9 mouse cellular contexts compared by ENCODE assay signal in the genomic region with DNA sequence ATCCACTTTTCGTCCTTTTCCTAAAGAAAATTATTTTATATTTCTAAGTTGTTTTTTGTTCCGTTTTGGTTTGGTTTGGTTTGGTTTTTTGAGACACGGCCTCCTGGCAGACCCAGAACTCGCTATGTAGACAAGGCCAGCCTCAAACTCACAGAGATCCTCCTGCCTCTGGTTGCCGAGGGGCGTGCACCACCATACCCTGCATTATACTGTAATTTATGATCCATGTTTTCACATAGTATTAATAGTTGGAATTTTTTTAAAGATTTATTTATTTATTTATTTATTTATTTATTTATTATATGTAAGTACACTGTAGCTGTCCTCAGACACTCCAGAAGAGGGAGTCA. TPM values are rescaled to one million over a fixed set of nuclear protein-coding genes. Genes with fewer than 3 reads are reported as not detected.
DNase-seq lines count a peak whose midpoint lies in the region; ATAC-seq and TF ChIP-seq lines count a peak whose summit lies in the region.
"Had no signal": no experiment of that assay in that cellular context is flagged by ENCODE, and none has a peak within 500 bp of the region (broad histone marks: within the 10 kb centered on the region; RNA-seq: fewer than 3 reads in every experiment).

No protein-coding gene starts in this region.

- 17% methylated on average over 6 of the region's 6 CpGs for WGBS in kidney, embryonic 14.5 days
- WGBS in hindbrain, postnatal 0 days: 13% methylated on average over 6 of the region's 6 CpGs
- 18% methylated on average over 6 of the region's 6 CpGs for WGBS in midbrain, postnatal 0 days

- peaks cover 7% of the 10 kb centered on the region; the same call in 1 of the 2 replicates for H3K4me1 ChIP-seq in kidney, embryonic 14.5 days (ENCODE audit: control insufficient read depth, insufficient read depth, low read length)
- H3K4me1 ChIP-seq in hindbrain, postnatal 0 days (ENCODE audit: insufficient read depth, low read length): no peaks in the 10 kb centered on the region; the same call in 1 of the 2 replicates
- H3K4me1 ChIP-seq in midbrain, postnatal 0 days (ENCODE audit: insufficient read depth, low read length): 0 out of 2 replicates have a peak, but pooled peaks cover 5% of the 10 kb centered on the region

- H3K9ac ChIP-seq in kidney, embryonic 14.5 days (ENCODE audit: low read depth, low read length): peak overlapping the region; percentile 35; the same call in 1 of the 2 replicates
- H3K9ac ChIP-seq in hindbrain, postnatal 0 days (replicated peaks; ENCODE audit: low read length): peak overlapping the region; percentile 65
- 0 out of 2 replicates have a peak overlapping the region, but pooled peaks have one; percentile 85 for H3K9ac ChIP-seq in midbrain, postnatal 0 days (replicated peaks; ENCODE audit: low read length, poor library complexity, severe bottlenecking)

- no peaks in the 10 kb centered on the region for H3K27me3 ChIP-seq in kidney, embryonic 14.5 days (ENCODE audit: control insufficient read depth, insufficient read depth, low read length)
- no peaks in the 10 kb centered on the region for H3K27me3 ChIP-seq in hindbrain, postnatal 0 days (ENCODE audit: insufficient read depth, low read length)
- no peaks in the 10 kb centered on the region for H3K27me3 ChIP-seq in midbrain, postnatal 0 days (ENCODE audit: insufficient read depth, low read length)

- peak overlapping the region; percentile 81 for H3K4me2 ChIP-seq in kidney, embryonic 14.5 days (replicated peaks; ENCODE audit: low read depth, low read length)
- H3K4me2 ChIP-seq in hindbrain, postnatal 0 days (ENCODE audit: low read depth, low read length): peak overlapping the region; percentile 73
- peak overlapping the region; percentile 79 for H3K4me2 ChIP-seq in midbrain, postnatal 0 days (ENCODE audit: low read depth, low read length, poor library complexity, severe bottlenecking)

- no peak for TF ChIP-seq CTCF in hindbrain, postnatal 0 days (IDR thresholded peaks at IDR 0.05; ENCODE audit: low read depth)
- TF ChIP-seq CTCF in midbrain, postnatal 0 days (IDR thresholded peaks at IDR 0.05): no peak

- no peak for DNase-seq in kidney, adult 11 months
- DNase-seq in hindbrain, postnatal 0 days (ENCODE audit: low spot score): no peak
- no peak for DNase-seq in midbrain, postnatal 0 days (ENCODE audit: low spot score)
- DNase-seq in frontal cortex, adult 2 months (ENCODE audit: extremely low spot score in 1 of 2, low spot score in 1 of 2): no peak
- no peak for DNase-seq in gastrocnemius, postnatal 4 days (ENCODE audit: low spot score in 2 of 2)
- no peak for DNase-seq in kidney, adult 8-10 months

- ATAC-seq in kidney, embryonic 14.5 days (ENCODE audit: low FRiP score, low TSS enrichment): 0 out of 2 replicates have a peak, but pooled peaks have one; percentile 24
- 0 out of 2 replicates have a peak, but pooled peaks have one; percentile 24 for ATAC-seq in common myeloid progenitor, adult 5-6 weeks (replicated peaks; ENCODE audit: low read depth, poor library complexity, severe bottlenecking)
- peak; percentile 33; the same call in 1 of the 2 replicates for ATAC-seq in hindbrain, postnatal 0 days
- peak; percentile 21; the same call in 1 of the 2 replicates for ATAC-seq in midbrain, postnatal 0 days (ENCODE audit: low FRiP score)

- no peaks in the 10 kb centered on the region; the same call in 1 of the 2 replicates for H3K36me3 ChIP-seq in kidney, embryonic 14.5 days (ENCODE audit: control insufficient read depth, insufficient read depth, low read length)
- H3K36me3 ChIP-seq in hindbrain, postnatal 0 days (ENCODE audit: insufficient read depth, low read length): no peaks in the 10 kb centered on the region
- 0 out of 2 replicates have a peak, but pooled peaks cover 2% of the 10 kb centered on the region for H3K36me3 ChIP-seq in midbrain, postnatal 0 days (ENCODE audit: insufficient read depth, low read length)

- H3K9me3 ChIP-seq in kidney, embryonic 14.5 days (ENCODE audit: control insufficient read depth, low read length): no peaks in the 10 kb centered on the region
- no peaks in the 10 kb centered on the region for H3K9me3 ChIP-seq in hindbrain, postnatal 0 days (ENCODE audit: low read length)
- H3K9me3 ChIP-seq in midbrain, postnatal 0 days (ENCODE audit: low read length): no peaks in the 10 kb centered on the region

- H3K4me3 ChIP-seq in kidney, embryonic 14.5 days (ENCODE audit: low read length): peak overlapping the region; percentile 64
- peak overlapping the region; percentile 52 for H3K4me3 ChIP-seq in hindbrain, postnatal 0 days (ENCODE audit: low read length)
- peak overlapping the region; percentile 78 for H3K4me3 ChIP-seq in midbrain, postnatal 0 days (ENCODE audit: low read depth, low read length)

- H3K27ac ChIP-seq in kidney, embryonic 14.5 days (ENCODE audit: low read depth, low read length): peak overlapping the region; percentile 17
- H3K27ac ChIP-seq in hindbrain, postnatal 0 days: peak overlapping the region; percentile 93; the same call in 1 of the 2 replicates
- H3K27ac ChIP-seq in midbrain, postnatal 0 days (ENCODE audit: low read depth, low read length): peak overlapping the region; percentile 92; the same call in 1 of the 2 replicates

RNA-seq across cellular contexts. Expression of gene Urgcp, which starts 0.4 kb away (rescaled TPM):
- 9.9 and 15.1 TPM in 2 replicates for polyA plus RNA-seq in kidney, embryonic 14.5 days (2014; fragmentation: Nextera tagmentation; extraction: Ambion mirVana)
- total RNA-seq in common myeloid progenitor, adult 5-6 weeks (2017): 7.4 and 10.5 TPM in 2 replicates
- total RNA-seq in hindbrain, postnatal 0 days (2014; rRNA removed): 58.4 and 61.5 TPM in 2 replicates
- polyA plus RNA-seq in hindbrain, postnatal 0 days (2015; fragmentation: Nextera tagmentation; extraction: Ambion mirVana): 30.7 and 32.8 TPM in 2 replicates
- 53.9 and 56.2 TPM in 2 replicates for total RNA-seq in midbrain, postnatal 0 days (2014; rRNA removed)
- polyA plus RNA-seq in midbrain, postnatal 0 days (2015; fragmentation: Nextera tagmentation; extraction: Ambion mirVana): 34.2 and 35.0 TPM in 2 replicates
- polyA plus RNA-seq in frontal cortex, adult 2 months (2012; rRNA removed): 33.8 and 34.4 TPM in 2 replicates
- 10 to 100 TPM; 40.0 to 40.8 TPM for total RNA-seq in gastrocnemius, postnatal 4 days (2021)

RNA-seq across cellular contexts. Expression of gene Dbnl, which starts 25.7 kb away (rescaled TPM):
- polyA plus RNA-seq in kidney, embryonic 14.5 days (2014; fragmentation: Nextera tagmentation; extraction: Ambion mirVana): 93.7 and 113 TPM in 2 replicates
- 72.8 and 77.1 TPM in 2 replicates for total RNA-seq in common myeloid progenitor, adult 5-6 weeks (2017)
- total RNA-seq in hindbrain, postnatal 0 days (2014; rRNA removed): 74.3 and 81.7 TPM in 2 replicates
- polyA plus RNA-seq in hindbrain, postnatal 0 days (2015; fragmentation: Nextera tagmentation; extraction: Ambion mirVana): 122 and 123 TPM in 2 replicates
- total RNA-seq in midbrain, postnatal 0 days (2014; rRNA removed): 82.2 and 90.8 TPM in 2 replicates
- 135 and 143 TPM in 2 replicates for polyA plus RNA-seq in midbrain, postnatal 0 days (2015; fragmentation: Nextera tagmentation; extraction: Ambion mirVana)
- 74.8 and 85.2 TPM in 2 replicates for polyA plus RNA-seq in frontal cortex, adult 2 months (2012; rRNA removed)
- total RNA-seq in gastrocnemius, postnatal 4 days (2021): 10 to 100 TPM; 35.0 to 39.3 TPM

RNA-seq across cellular contexts. Expression of gene Pgam2, which starts 40.9 kb away (rescaled TPM):
- 3.3 and 4.4 TPM in 2 replicates for polyA plus RNA-seq in kidney, embryonic 14.5 days (2014; fragmentation: Nextera tagmentation; extraction: Ambion mirVana)
- not detected in 2 replicates for total RNA-seq in common myeloid progenitor, adult 5-6 weeks (2017)
- total RNA-seq in hindbrain, postnatal 0 days (2014; rRNA removed): 1.4 and 2.0 TPM in 2 replicates
- 2.8 and 3.4 TPM in 2 replicates for polyA plus RNA-seq in hindbrain, postnatal 0 days (2015; fragmentation: Nextera tagmentation; extraction: Ambion mirVana)
- not detected in 2 replicates for total RNA-seq in midbrain, postnatal 0 days (2014; rRNA removed)
- polyA plus RNA-seq in midbrain, postnatal 0 days (2015; fragmentation: Nextera tagmentation; extraction: Ambion mirVana): 2.9 and 3.8 TPM in 2 replicates
- 9.4 and 11.0 TPM in 2 replicates for polyA plus RNA-seq in frontal cortex, adult 2 months (2012; rRNA removed)
- total RNA-seq in gastrocnemius, postnatal 4 days (2021): 1,000 to 10,000 TPM; 1,561 to 1,711 TPM
- total RNA-seq: hematopoietic stem cell, adult 5-6 weeks had no signal

RNA-seq across cellular contexts. Expression of gene Mrps24, which starts 47.1 kb away (rescaled TPM):
- 206 and 264 TPM in 2 replicates for polyA plus RNA-seq in kidney, embryonic 14.5 days (2014; fragmentation: Nextera tagmentation; extraction: Ambion mirVana)
- total RNA-seq in common myeloid progenitor, adult 5-6 weeks (2017): 38.7 and 82.1 TPM in 2 replicates
- 53.9 and 56.4 TPM in 2 replicates for total RNA-seq in hindbrain, postnatal 0 days (2014; rRNA removed)
- 230 and 234 TPM in 2 replicates for polyA plus RNA-seq in hindbrain, postnatal 0 days (2015; fragmentation: Nextera tagmentation; extraction: Ambion mirVana)
- total RNA-seq in midbrain, postnatal 0 days (2014; rRNA removed): 62.2 and 86.4 TPM in 2 replicates
- 222 and 226 TPM in 2 replicates for polyA plus RNA-seq in midbrain, postnatal 0 days (2015; fragmentation: Nextera tagmentation; extraction: Ambion mirVana)
- polyA plus RNA-seq in frontal cortex, adult 2 months (2012; rRNA removed): 95.5 and 98.3 TPM in 2 replicates
- 10 to 100 TPM; 67.8 to 84.1 TPM for total RNA-seq in gastrocnemius, postnatal 4 days (2021)

Comparison
In these comparisons a context has a peak if more than half of its experiments do, and no peak if none do; other contexts are left out.
1. H3K27ac ChIP-seq: peak in every context shown above with its lines; median percentile 93 in hindbrain, postnatal 0 days; 92 in midbrain, postnatal 0 days; 17 in kidney, embryonic 14.5 days.
2. H3K9ac ChIP-seq: peak in every context shown above with its lines; median percentile 85 in midbrain, postnatal 0 days; 65 in hindbrain, postnatal 0 days; 35 in kidney, embryonic 14.5 days.
3. RNA of gene Pgam2, which starts 40.9 kb away (total RNA-seq): 1,561 to 1,711 TPM in gastrocnemius, postnatal 4 days; 1.4 to 2.0 TPM in hindbrain, postnatal 0 days, not detected in common myeloid progenitor, adult 5-6 weeks and not detected in midbrain, postnatal 0 days; every median in the first group is over 100 times any median in the second.
4. Peak in every context shown above with its lines, with median percentiles within 50 percentile points of each other: ATAC-seq, H3K4me2 ChIP-seq and H3K4me3 ChIP-seq.